Mouse (Mus musculus) spleen, postnatal 36 days (tissue): ENCODE data around the gene Btbd7.

Source experiments
- DNase-seq, 2 experiments: peaks; one replicate each; pipeline ENCODE4 v3.0.0; 2022; ENCODE audit warnings: low spot score in 2 of 2, mixed read lengths in 1 of 2

Btbd7 gene

DNA sequence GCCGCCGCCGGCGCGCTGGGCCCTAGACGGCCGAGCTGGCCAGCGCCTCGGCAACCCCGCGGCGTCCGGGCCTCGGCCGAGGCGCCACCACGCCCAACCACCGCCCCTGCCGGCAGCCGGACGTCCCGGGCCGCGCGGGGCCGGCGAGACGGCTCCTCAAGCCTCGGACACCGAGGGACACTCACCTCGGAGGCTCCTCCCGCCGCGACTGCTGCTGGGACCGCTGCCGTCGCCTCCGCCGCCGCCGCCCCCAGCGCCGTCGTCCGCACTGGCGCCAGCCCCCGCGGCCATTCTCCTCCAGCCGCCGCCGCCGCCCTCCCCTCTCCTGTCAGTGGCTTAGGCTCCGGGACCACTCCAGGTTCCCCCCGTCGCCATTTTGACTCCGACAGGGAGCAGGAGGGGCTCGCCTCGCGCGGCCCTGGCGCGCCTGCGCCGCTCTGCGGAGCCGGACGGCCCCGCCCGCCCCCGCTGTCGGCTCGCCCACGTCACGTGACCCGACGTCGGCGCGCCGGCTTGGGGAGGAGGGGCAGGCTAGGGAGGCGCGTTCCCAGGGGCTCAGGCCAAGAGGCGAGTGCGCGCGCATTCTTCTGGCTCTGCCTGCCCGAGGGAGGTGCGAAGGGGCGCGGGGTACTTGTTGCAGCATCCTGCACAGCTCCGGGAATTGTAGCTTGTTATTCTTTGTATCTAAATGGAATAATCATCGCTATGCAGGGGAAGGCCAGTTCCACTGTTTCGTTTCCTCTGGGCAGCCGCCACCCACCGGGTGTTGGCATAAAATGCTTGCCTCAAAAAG lies at the start of gene Btbd7:
Btbd7 (minus strand) TSS at position 441 of the 793 bp plus-strand sequence.
- DNase-seq = peak; percentile 94 to 95

DNA sequence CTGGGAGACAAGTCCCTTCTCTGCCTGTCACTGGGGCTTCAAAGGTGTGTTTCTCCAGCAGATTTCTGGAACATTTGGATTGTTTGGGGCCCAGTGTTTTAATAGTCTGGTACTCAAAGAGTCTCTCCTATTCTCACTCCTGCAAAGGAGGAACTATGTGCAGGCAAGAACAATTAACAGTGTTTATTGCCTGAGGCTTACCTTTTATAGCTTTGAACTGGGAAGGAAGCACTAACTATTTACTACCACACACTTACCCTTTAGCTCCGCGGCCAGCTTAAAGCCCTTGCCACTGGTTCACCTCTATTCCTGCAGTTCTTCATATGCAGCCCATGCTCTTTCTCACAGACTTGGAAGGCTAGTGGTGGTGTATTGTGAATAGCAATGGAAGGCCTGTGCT lies 37.8 kb upstream of the Btbd7 start:
- no peak for DNase-seq

- no peak for DNase-seq
These were observed 29.9 kb upstream of the Btbd7 start for GRCm38 (mm10) chr12:102908191-102908590.

DNA sequence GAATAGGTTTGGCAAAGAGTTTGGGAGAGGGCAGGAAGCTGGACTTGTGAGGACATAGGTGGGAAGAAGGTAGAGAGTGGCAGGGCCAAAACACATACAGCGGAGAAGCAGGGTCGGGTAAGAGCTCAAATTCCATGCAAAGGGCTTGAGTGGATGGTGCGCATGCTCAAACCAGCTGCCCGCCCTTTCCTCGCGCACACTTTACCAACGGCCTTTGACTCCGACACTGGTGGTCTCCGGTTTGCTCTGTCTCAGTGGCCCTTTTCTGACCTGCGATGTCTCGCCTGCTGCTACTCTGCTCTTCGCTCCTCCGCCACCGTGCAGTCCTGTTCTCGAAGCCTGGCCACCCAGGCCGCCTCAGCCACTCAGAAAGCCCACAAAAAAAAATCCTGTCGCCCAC lies 20.8 kb upstream of the Btbd7 start, which contains the start of gene Cox8c:
Cox8c (plus strand) TSS at position 226 of the 400 bp plus-strand sequence.
- DNase-seq = no peak

DNA sequence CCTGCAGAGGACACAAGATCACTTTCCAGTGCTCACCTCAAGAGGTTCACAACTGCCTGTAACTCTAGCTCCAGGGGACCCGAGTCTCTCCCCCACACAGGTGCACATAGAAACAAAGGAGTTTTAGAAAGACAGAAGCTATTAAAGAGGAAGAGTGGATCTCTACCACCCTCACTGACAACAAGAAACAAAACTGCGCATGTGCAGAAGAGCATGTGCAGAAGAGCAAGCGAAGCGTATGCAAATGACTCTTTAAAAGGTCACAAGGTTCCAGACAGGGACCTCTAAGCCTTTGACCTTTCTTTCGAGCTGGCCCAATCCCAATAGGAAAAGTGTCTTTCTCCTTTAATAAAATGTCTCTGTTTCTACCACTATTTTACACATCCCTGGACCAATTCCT lies 10.3 kb upstream of the Btbd7 start:
- DNase-seq = no peak

GRCm38 (mm10) chr12:102887366-102887765 lies 9.1 kb upstream of the Btbd7 start:
- no peak for DNase-seq

DNA sequence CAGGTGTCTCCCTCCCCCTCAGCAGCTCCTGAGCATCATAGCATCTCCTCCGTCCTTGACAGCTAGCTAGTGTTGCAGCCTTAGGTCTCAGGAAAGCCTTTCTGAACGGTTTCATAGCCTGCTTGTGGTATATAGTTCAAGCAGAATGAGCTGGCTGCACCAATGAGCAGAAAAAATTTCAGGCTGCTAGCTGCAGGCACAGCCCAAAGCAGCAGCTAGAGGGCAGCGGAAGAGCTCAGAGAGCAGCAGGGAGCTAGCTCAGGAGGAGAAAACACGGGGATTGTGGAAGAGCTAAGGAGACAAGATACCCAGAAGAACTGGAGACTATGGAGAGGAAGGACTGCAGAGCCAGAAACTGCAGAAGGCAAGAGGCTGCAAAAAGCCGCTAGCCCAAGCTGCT lies 7.5 kb upstream of the Btbd7 start:
- DNase-seq = no peak

- peak in 1 of 2 experiments; percentile 2 for DNase-seq
These were observed 630 bp upstream of the Btbd7 start for GRCm38 (mm10) chr12:102878901-102879300.

DNA sequence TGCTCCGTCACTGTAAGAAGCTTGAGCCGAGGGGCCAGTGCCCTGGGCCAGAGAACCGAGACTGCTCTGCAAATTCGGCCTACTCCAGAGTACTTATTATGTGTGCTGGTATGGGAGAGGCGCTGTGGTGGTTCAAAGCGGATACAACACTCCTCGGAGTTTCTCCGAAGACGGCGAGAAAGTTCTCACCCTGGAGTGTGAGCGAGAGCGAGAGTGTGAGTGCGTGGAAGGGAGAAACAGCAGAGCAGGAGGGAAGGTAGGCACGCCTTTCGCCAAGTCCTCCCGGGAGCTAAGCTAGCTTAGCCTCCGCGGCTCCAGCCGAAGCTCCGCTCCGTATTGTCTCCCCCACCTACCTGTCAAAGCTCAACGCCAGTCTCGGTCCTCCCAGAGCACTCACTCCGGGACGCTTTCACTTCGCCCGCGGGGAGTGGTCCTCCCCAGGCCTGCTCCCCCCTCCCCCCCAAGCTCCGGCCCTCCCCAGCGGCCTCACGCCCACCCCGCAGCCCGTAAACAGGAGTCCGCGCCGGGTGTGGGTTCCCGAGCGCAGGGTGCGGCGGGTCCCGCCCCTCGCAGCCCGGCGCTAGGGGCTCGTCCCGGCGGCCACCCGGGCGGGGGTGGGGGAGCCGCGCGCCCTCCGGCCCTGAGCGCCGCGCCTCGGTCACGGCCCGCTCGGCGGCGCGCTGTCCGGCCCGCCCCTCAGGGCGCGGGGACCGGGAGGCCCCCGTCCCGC lies 805 bp downstream of the Btbd7 start:
- peak; percentile 26 to 35 for DNase-seq

DNA sequence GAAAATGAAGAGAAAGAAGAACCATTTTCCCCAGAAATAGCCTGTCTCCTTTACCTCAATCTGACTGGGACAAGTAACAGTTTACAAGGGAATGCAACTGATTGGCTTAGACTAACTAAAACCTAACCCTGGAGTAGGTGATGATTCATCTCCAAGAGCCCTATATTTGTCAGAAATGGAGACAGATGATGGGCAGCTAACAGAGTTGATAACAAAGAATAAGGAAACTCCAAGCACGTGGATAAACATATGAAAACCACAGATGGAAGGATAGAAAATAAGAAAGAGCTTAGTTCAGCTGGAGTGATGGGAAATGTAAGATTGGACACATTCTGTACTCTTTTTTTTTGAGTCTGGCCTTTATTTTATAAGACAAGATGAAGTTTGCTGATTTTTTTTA lies 7.7 kb downstream of the Btbd7 start:
- DNase-seq = no peak

DNA sequence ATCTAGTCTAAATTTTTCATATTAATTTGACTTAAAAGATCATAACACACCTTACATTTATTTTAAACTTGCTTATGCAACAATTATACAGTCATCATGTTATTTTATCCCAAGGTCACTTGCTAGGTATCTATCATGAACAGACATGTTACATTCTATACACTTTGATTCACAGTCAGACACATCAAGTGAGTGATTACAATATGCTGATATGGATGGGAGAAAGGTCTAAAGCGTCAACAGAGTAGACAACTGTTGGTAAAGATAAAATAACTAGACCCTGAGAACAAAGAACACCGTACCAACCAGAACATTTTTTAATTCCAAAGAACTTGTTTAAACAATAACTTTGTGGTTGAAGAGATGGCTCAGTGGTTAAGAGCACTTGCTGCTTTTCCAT lies 8.5 kb downstream of the Btbd7 start:
- no peak for DNase-seq

GRCm38 (mm10) chr12:102860806-102861205 lies 17.5 kb downstream of the Btbd7 start:
- no peak for DNase-seq

- DNase-seq = no peak
These were observed 40.0 kb downstream of the Btbd7 start for GRCm38 (mm10) chr12:102838271-102838670.

DNA sequence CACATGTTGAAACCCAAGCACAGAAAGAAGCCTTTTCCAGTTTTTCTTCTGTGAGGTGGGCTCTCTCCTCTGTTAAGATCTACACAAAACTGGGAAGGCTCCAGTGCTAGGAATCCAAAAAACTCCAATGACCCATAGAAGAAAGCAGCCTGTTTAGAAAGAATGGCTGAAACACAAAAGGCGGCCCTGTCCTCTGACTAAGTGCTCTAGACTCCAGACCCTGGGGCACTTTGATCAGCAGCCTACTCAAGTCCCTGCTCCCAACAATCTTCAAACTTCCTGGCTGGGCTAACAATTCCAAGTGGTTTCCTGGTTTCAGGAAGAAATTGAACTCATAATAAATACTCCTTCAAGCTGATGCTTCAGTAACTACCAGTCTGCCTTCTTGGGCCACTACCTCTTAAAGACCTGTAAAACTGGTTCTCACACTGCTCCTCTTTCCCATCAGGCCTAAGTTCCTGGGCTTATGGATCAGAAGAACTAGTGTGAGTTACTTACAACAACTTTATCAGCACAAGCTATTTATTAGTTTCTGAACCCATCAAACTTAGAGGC lies 45.4 kb downstream of the Btbd7 start:
- no peak for DNase-seq

DNA sequence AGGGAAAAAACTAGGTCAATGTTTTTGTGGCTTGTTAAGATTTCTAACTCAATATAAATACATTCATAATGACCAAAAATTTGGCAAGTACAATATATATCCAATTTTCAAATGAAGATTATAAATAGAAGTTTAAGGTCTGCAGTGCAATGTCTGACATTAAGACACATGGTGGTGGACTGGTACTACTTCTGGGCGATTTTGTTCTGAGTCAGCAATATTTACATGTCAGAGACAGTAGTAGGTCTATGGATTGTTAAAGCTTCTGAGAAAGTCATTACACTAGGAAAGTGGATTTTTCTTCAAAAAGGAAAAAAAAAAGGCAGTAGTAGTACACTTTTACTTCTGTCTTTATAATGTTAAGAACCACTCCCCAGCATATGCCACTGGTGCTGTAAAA lies 46.4 kb downstream of the Btbd7 start:
- no peak for DNase-seq

DNA sequence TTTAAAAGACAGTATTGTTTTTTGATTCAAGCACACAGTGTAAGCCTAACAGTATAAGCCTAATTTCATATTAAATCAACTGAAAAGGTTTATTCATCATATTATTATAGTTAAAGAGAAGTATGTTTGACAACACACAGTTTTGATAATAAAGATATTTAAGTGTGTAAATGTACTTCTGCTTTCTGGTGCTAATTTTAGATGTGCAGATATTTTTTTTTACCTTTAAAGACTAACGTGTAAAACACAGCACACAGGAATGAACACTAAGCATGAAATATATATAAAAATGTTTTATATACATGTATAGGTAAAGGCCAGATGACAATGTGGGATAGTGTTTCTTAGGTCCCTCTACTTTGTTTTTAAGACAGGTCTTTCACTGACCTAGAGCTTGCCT lies 51.2 kb downstream of the Btbd7 start:
- no peak for DNase-seq

DNA sequence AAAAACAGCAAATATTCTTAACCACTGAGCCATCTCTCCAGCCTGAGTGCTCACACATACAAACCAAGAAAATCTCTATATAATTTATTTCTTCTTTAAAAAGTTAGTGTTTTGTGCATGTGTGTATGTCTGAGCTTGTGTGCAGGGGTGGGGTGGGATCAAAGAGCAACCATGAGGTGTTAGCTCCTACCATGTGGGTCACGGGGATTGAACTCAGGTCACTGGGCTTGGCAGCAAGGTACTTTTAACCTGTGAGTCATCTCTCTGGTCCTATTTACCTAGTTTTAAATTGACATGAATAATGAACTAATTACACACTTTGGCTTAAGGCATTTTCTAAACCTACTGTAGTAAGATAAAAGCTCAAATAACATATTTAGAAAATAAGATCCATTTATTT lies 51.9 kb downstream of the Btbd7 start:
- DNase-seq = no peak

DNA sequence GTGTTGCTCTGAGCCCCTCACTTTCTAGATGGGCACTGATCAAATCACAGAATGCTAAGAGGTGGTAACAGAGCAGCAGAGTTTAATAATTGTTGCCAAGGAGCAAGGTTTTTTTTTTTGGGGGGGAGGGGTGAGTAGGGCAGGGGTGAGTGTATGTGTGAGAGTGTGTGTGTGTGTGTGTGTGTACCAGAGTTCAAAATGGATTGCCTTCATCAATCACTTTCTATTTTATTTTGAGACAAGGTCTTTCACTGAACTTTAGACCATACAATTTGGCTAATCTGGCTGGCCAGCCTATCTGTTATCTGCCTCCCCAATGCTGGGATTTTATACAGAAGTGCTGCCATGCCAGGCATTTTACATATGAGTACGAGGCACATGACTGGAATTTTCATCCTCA lies 63.4 kb downstream of the Btbd7 start:
- no peak for DNase-seq

DNA sequence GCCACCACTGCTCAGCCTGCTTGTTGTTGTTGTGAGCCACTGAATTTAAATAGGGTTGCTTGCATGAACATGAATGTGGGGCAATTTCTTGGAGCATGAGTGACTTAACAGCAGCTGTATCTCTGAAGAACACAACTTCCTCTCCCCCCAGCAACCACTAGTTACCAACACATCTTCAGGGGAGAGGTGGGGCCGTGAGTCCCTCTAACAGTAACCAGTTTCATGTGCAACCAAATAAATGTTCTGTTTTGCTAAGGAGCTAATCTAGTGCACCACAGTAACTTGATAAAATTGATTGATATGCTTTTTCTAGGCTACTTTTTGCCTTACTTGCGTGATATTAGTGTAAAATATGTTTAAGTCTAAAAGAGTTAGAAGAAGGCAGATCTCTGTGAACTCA lies 78.7 kb downstream of the Btbd7 start:
- no peak for DNase-seq

DNA sequence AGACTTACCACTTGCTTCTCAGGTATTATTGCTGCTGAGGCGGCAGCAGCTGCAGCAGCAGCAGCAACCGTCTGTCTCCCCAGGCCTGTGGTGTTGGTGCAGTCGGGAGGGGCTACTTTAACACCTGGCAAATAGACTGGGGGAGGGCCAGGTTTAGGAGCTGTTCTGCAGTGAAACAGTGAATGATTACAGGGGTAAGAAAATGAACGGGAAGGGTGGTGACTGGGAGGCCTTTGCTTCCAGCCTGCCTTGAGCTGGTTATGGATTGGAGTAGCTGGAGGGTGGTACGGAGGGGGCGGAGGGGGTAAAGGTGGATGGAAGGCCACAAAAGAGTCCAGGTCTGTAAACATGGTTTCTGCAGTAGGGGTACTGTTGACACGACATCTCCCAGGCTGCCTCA lies 90.3 kb downstream of the Btbd7 start:
- DNase-seq = no peak

DNA sequence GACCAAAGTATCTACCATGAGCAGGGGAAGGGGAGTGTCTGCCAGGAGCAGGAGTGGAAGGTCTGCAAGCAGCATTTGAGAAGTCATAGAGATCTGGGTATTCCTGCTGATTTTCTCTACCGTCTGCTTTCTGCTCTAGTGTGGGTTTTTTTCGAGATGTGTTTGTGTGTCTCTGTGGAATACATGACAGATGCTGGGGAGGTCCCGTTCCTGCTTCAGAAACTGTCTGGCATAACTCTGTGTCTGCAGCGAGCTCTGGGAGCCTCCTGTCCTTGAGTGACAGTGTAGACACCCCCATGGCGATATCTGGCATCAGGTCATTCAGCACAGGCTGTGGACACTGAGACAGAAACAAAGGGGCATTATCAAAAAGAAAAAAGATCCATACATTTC lies 92.7 kb downstream of the Btbd7 start:
- DNase-seq = no peak

GRCm38 (mm10) chr12:102784899-102785592 lies 93.2 kb downstream of the Btbd7 start:
- DNase-seq = no peak
